Mouse (Mus musculus) embryo, embryonic 11.5 days (tissue): ENCODE measurements around the gene Gprc5d.

Source experiments
- DNase-seq: peaks from one replicate; pipeline ENCODE4 v3.0.0-alpha.2; 2012; ENCODE audit warnings: low read depth, low spot score

The Gprc5d gene

GRCm38 (mm10) chr6:135136439-135137161 lies 18.5 kb upstream of the Gprc5d start:
- peak; percentile 41 for DNase-seq

DNA sequence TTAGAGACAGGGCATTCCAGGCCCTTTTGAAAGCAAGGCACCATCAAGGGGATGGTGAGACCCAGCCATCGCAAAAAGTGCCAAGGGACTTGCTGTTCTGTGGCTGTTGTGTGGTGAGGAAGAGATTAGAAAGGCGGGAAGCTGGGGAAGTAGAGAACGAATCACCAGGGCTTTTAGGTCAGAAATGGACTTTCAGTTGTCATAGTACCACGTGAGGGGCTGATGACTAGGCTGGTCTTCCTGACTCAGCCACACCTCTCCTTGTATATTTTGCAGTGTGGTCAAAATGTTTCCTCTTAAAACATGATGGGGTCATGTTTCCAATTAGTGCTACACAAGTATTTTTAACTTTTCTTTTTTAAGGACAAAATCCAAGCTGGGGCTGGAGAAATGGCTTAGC lies 17.7 kb upstream of the Gprc5d start:
- no peak for DNase-seq

DNA sequence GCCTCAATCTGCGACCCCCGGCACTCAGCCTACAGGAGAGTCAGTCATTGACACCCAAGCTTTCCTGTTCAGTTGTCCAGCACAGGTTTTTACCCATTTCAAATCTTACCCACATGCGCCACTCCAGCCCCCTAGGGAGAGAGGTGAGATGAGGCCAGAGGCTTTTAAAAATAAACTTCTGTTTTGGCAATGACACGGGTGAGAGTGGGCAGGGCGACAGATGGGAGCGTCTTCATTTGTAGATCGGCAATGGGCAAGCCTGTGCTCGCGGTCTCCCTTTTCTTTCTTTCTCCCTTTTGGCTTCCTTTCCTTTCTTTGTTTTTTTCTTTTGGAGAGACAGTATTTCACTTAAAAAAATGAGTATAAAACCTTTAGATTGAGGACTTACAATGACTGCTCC lies 15.4 kb upstream of the Gprc5d start:
- no peak for DNase-seq

DNA sequence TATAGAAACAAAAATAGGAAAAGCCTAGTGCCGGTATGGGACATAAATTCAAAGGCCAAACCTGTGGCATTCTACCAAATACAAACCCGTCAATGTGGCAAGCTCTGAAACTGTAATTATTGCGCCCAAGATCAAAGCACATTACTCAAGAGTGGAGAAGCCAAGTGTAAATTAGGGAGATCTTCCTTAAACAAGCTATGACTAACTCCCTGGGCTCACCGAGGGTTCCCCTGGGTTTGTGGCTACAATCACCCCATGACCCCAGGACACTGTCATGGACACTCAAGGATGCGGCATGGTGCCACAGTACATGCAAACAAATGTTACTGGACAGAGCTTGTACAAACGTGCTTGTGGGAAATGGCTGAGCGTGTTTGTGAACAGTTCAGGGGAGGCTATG lies 15.0 kb upstream of the Gprc5d start:
- DNase-seq, result no peak

DNA sequence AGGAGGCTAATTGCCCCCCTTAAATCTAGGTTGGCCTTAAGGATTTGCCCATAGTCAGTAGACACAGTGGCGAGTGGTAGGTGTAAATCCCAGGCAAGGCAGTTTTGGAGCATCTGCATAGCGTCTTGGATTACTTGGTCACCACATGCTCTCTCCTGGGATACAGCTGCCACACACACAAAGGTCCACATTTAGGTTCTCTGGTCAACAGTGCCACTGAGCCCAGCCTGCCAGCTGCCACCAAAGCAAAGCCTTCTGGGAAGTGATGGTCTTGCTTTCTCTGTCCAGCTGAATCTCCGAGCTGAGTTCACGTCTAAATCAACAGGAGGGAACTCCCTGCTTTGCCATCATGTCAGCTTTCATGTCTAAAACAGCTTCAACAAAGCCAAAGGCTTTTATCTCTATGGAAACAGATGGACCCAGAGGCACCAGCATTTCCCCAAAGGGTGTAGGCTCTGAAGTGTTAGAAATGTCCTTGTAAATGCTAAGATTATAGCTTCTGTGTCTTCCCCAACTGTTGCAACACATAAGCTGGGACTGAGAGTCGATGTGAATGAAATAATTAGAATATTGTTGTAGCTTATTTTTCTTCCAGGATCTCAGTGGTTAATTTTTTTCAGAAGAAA lies 6.8 kb upstream of the Gprc5d start:
- no peak for DNase-seq

DNA sequence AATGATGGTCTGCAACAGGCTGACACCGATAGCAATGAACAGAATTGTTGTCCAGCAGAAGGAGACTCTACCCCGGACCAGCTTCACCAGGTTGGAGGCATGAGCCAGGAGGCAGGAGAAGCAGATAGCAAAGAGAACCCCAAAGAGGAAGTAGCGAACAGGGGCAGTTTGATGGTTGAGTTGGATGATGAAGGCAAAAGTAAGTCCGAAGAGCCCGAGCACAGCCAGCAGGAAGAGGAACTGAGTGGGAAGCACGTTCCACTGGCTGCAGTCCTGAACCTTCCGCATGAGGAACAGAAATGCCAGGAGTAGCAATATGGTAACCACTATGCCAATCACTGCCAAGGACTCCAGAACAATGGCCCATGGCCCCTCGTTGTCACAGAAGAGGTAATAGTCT lies 1.6 kb downstream of the Gprc5d start:
- DNase-seq, result no peak

- DNase-seq, result no peak
Measured at GRCm38 (mm10) chr6:135113114-135113436, 5.0 kb downstream of the Gprc5d start.

- peak; percentile 14 for DNase-seq
Measured at GRCm38 (mm10) chr6:135112411-135113113, 5.5 kb downstream of the Gprc5d start.

DNA sequence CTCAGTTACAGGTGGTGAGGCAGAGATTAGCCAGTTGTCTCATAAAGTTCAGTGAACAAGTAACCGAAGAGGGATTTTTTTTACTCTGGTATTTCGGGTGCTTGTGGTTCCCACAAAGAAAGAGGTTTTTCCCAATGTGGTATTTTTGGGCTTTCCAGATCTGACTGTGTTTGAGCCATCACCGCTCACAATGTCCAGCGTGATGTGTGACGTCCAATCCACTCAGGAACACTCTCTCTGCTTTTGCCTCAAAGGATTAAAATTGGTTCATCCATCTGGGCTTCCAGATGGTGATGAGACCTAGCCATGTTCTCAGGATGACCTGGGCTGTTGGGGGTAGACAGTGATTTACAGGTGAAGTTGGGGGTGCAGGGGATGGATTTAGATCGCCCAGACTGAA lies 11.1 kb downstream of the Gprc5d start:
- DNase-seq, result no peak

GRCm38 (mm10) chr6:135102736-135103303 lies 15.3 kb downstream of the Gprc5d start:
- no peak for DNase-seq

GRCm38 (mm10) chr6:135100787-135101472 lies 17.2 kb downstream of the Gprc5d start:
- DNase-seq, result no peak

DNA sequence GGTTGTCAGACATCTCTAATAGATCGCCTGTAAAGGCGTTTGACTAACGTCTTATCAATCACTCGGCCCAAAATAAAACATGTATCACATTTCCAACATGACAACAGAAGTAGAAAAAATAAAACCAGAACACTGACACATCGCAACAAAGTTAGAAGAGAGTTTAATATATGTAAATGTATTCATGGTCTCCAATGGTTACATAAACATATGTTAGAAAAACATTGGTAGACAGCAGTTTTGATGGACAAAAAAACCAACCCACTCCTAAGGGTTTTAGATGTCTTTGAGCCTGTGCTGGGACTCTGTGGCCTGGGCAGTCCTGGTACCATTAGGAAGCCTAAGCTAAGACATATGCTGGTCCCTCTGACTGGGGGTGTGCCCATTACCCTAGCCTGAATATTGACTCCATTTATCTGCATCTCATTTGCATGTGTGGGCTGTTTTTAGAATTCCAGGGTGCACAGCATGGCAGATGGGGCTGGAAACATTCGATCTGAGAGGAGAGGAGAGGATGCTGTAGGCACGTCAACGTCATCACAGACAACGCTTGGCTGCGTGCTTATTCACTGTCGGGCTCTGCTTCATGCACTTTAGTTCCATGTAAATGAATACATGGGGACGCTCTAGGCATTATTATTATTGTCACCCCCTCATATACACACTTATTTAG lies 25.1 kb downstream of the Gprc5d start:
- DNase-seq, result no peak

GRCm38 (mm10) chr6:135090661-135091060 lies 27.4 kb downstream of the Gprc5d start:
- no peak for DNase-seq

GRCm38 (mm10) chr6:135089786-135090185 lies 28.3 kb downstream of the Gprc5d start:
- peak; percentile 23 for DNase-seq

GRCm38 (mm10) chr6:135087721-135088451 lies 30.2 kb downstream of the Gprc5d start:
- peak; percentile 77 for DNase-seq

DNA sequence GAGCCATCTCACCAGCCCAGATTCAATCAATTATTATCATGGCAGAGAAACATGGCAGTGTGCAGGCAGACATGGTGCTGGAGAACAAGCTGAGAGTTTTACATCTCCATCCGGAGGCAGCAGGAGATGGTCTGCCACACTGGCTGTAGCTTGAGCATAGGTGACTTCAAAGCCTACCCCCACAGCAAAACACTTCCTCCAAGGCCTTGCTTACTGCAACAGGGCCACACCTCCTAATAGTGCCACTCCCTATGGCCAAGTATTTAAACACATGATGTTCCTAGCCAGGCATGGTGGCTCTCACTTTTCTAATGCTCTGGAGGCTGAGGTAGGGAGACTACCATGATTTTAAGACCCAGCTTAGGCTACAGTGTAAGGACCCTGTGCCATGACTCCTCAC lies 32.4 kb downstream of the Gprc5d start:
- DNase-seq, result no peak

DNA sequence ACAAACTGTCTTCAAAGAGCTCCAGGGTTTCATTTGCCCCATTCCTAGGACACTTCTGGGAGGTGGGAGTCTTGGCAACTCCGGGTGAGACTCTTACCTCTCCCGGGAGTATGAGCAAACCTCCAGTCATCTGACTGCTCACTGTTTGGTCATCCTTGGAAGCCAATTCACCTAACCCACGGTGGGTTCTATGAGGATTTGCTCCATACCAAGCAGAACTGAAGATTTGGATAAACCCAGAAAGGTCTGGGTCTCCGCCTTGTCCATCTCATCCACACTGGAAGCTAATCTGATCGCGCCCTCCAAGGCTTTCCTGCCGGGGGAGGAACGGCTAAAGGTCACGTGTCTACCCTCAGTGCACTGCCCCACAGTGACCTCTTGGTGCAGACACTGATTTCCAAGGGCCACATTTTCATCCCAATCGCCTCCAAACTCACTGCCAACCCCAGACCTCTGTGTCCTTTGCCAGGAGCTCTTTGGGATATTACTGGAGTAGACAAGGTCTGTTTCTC lies 34.0 kb downstream of the Gprc5d start:
- DNase-seq, result no peak

GRCm38 (mm10) chr6:135078420-135078819 lies 39.7 kb downstream of the Gprc5d start:
- DNase-seq, result no peak

GRCm38 (mm10) chr6:135076202-135076601 lies 41.9 kb downstream of the Gprc5d start:
- DNase-seq, result no peak

- DNase-seq, result no peak
Measured at GRCm38 (mm10) chr6:135074405-135074947, 43.6 kb downstream of the Gprc5d start.
